Mouse (Mus musculus) lung, postnatal 10 days (tissue): ENCODE results near the gene Gm37240.

ENCODE experiments used
- DNase-seq: peaks from one replicate; pipeline ENCODE4 v3.0.0; 2021

Gm37240 gene

GRCm38 (mm10) chr3:85318256-85318655 is 569.1 kb downstream of the Gm37240 start:
- no peak for DNase-seq

DNA sequence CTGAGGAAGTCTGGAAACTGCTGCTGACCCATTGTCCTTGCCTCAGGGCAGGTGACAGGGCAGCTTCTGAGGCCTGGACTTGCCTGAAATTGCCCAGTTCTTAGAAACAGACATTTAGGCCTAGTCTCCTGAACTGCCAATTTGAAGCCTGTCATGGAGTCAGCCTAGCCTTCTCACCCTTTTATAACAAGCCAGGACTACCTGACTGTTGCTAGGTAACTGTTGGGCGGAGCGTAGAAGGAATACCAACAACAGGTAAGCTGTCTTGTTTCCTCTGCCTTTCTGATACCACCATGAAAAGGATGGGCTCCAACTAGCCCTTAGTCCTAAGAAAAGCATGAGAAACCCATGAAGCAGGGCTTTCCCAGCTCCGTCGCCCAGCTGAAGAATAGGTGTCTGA is 570.0 kb downstream of the Gm37240 start:
- no peak for DNase-seq

DNA sequence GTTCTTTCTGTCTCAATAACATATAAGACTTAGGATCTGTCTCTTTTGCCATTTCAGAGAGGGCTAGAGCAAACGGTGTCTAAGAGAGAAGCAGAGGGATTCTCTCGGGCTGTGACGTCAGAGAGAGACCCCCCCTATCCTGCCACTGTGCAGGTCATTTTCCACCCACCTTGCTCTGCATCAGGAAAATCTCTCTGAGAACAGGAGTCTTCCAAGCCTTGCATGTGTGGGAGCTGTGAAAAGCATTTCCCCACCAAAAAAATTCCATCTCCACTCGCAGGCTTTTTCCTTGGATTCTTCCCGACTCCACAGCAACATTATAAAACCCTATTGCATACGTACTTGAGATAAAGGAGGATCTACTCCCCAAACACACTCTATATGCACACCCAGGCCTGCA is 572.4 kb downstream of the Gm37240 start:
- no peak for DNase-seq

DNA sequence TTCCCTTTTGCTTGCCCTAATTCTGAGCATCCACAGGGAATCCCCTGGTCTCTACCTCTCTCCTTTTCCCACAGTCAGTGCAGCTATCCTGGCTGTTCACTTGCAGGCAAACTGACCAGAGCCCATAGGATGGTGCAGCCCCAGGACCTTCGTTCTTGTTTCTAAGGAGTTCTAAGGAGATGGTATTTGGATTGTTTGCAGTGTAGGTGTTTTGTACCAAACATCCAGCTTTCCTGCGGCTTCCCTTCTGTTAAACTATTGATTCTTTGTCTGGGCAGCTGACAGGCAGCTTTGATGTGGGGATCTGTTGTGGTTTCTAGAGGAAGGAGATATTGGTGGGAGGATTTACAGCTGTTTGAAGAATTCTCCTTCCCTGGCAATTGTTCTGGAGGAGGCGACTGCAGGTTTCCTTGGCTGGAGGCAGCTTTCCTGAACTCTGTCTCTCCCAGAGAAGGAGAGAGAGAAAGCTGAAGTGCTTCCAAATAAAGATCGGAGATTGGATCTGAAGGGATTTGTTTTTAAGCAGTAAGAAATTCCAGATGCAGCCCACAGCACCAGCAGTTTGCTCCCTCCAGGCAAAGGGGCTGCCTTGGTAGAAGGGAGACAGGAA is 573.6 kb downstream of the Gm37240 start:
- DNase-seq: no peak

- no peak for DNase-seq
Measured at GRCm38 (mm10) chr3:85311176-85311575, 576.1 kb downstream of the Gm37240 start.

DNA sequence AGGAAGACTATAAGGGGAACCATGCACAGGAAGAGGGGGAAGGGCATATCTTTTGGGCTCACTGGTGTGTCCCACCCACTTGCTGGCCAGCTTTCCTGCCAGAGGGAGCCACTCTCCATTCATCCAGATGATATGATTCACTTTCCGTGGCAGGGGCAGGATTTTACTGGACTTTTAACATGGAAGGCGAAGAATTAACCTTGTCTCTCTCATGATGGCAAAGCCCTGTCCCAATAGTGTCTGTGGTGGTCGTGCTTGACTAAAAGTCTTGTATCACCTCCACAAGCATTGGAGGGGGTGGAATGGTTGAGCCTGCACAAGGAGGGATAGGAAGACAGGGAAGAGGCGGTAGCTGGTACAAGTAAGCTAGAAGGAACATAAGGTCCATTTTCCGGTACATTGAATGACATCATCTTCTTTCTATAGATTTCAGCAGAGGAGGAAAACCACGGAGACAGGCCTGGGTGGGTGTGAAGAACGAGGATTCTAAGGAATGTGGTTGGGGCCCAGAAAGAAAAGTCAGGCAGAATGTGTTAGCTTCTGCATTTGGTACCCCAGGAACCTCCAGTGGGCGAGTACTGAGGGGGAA is 576.8 kb downstream of the Gm37240 start:
- no peak for DNase-seq

DNA sequence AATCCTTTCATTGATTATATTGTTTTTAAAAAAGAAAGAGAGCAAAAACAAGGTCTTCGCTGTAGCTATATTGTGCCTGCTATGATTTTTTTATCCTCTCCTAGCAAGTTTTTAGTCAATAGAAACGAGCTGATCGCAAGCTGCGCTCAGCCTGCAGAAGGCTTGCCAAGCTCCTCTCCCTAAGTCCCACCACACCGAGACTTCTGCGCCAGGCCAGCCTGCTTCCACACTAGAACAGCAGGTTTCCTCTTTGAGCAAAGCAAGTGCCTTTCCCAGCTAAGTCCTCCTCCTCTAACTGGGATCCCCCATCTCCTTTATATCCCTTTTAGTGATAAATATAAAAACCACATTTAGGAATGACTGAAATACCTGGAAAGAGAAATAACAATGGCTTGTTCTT is 578.1 kb downstream of the Gm37240 start:
- DNase-seq: no peak

- DNase-seq: no peak
Measured at GRCm38 (mm10) chr3:85308706-85309105, 578.6 kb downstream of the Gm37240 start.

DNA sequence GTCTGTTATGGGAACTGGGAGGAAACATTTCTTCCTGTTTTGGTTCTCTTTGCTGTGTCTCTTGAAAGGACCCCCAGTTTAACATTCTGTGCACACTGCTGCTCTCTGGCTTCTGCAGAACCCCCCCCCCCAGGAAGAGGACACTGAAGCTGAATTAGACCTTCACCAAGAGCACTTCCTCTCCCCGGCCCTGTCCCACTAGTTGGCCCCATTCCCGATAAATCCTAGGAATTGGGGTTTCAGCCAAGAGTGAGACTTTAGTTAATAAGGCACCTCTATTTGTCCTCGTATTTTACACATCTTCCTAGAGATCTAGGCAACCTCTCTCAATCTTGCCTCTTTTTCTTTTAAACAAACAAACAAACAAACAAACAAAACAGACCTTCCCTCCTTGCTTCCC is 585.5 kb downstream of the Gm37240 start:
- no peak for DNase-seq

DNA sequence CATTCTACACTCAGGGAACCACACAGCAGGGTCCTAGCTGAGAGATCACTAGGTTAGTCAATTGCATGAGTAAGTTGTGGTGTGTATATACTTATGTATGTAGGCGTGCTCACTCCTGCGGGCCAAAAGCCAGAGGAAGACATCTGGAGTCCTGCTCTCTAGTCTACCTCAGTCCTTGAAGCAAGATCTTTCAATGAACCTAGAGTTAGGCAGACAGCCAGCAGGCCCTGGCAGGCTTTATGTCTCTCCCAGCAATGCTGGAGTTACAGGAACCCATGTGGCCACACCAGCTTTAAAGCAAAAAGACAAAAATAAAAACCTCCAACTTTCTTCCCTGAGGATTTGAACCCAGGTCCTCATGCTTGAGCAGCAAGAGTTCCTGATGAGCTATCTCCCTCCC is 586.0 kb downstream of the Gm37240 start:
- no peak for DNase-seq

- no peak for DNase-seq
Measured at GRCm38 (mm10) chr3:85299649-85300550, 587.4 kb downstream of the Gm37240 start.

GRCm38 (mm10) chr3:85295229-85295628 is 592.1 kb downstream of the Gm37240 start:
- no peak for DNase-seq

- no peak for DNase-seq
Measured at GRCm38 (mm10) chr3:85287627-85288026, 599.7 kb downstream of the Gm37240 start.

DNA sequence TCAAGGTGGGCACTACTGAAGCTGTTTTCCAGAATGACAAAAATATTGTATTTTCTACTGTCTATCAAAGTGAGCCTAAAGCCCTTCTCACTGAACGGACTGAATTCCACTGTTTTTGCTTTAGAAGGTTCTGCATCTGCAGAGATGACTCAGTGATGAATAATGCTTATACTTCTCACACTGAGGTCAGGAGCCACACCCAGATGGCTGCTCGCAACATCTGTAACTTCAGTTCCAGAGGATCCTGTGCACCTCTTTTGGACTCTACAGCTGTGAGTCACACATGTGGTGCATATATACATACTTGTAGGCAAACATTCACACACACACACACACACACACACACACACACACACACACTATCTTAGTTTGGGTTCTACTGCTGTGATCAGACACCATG is 602.8 kb downstream of the Gm37240 start:
- DNase-seq: no peak

DNA sequence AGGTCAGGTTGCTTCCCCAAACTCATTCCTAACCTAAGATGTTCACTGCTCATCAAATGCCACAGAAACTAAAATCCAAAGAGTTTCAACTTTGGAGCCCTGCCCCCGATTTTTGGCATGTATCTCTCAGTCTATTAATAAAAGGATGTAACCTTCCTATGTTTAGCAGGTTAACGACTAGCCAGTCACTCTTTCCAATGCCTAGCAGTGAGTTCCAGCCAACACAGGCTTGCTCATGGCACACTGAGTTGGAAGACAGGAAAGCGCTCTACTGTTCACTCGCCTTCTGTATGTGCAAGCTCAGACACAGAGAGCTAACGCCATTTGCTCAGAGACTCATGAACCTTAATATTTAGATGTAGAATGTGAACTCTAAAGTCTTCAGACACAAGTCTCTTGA is 604.5 kb downstream of the Gm37240 start:
- no peak for DNase-seq

GRCm38 (mm10) chr3:85275075-85275474 is 612.2 kb downstream of the Gm37240 start:
- peak; percentile 64 for DNase-seq

DNA sequence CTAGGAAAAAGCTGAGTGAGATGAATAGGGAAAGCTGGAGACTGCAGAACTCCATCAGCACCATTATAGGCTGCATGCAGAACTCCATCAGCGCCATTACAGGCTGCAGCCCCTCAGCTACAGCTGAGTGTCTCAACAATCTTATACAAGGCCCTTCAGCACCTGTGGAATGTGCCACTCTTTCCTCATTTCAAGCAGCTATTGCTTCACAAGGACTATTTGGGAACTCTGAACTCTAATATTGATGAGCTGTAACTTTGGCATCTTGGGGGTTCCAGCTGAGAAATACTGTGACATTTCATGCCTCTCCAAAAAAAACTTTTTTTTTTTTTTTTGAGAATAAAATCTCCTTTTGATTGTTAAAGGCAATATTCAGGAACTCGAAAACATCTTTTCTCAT is 615.8 kb downstream of the Gm37240 start:
- peak; percentile 4 for DNase-seq

GRCm38 (mm10) chr3:85264963-85265362 is 622.4 kb downstream of the Gm37240 start:
- no peak for DNase-seq

DNA sequence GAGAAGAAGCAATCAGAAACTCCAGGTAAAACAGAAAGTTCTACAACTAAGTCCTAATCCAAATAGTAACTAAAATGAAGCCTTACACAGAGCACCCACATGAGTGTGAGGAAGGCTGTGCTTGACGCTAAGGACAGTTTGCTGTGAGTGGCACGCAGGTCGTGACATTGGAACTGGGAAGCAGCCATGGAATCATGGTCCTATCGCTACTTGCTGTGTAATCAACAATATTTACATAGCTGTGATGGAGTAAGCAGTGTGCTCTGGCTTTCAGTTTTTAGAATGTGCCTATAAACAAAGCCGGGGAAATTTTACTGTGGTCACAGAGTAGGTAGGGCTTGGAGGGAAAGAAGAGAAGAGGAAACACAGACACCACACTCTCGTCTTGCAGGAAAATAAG is 622.8 kb downstream of the Gm37240 start:
- DNase-seq: no peak

DNA sequence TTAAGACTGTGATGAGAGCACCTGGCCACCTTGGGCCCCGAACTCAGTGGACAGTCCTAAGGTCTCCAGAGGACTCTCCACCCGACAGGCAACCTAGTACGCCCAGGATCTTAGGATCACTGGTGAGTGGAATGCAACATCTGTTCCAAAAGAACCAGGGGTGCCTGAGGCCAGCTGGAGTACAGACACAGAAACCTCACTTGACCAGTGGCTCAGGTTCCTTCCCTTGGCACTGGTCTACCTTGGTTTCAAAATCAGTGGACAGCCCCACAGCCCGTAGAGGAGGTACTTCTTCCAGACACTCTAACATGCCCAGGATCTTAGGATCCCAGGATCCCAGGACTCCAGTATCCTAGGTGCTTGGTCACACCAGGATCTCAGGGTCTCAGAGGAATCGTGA is 632.8 kb downstream of the Gm37240 start:
- DNase-seq: no peak

DNA sequence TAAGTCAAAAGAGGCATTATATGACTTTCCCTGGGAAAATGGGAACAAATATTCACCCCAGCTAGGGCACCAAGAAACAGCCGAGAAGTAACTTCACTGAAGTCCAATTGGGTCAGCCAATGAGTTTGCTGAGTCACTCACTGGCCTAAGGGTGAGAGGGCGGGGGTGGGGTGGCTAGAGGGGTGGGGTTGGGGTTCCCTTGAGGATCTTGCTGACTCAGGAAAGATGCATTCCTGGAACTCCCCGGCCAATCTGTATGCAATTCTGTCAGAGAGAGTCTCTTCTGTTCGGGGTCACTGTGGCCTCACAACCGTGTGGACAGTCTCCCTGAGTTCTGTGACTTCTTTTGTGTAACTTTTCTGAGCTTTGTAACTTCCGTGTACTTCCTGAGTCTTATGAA is 635.7 kb downstream of the Gm37240 start:
- no peak for DNase-seq

- DNase-seq: no peak
Measured at GRCm38 (mm10) chr3:85246131-85246530, 641.2 kb downstream of the Gm37240 start.

DNA sequence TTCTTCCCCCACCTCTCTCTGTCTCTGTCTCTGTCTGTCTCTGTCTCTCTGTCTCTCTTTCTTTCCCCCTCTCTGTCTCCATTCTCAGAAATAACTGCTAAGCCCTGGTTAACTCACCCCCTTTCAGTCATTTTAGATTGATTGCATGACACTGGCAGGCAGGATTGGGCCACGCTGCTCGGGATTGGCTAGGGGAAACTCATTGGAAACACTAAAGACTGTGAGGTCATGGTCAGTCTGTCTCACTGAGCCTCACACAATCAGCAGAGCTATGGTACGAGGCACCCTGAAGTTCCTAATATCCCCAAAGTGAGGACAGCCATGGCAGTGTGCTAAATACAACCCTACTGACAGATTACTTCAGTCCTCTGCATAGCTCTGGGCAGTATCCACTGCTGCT is 650.8 kb downstream of the Gm37240 start:
- no peak for DNase-seq

- no peak for DNase-seq
Measured at GRCm38 (mm10) chr3:85232846-85233245, 654.5 kb downstream of the Gm37240 start.
